Mouse (Mus musculus) liver, embryonic 11.5 days (tissue): ENCODE data around the gene Pbx1. TPM values are rescaled to one million over a fixed set of nuclear protein-coding genes. Genes with fewer than 3 reads are reported as not detected.

Experiments
- ATAC-seq: fragments of 200-750 bp; cut with Nextera tagmentation; replicated peaks from 2 replicates; pipeline ENCODE4 v1.8.0; 2017; ENCODE audit warnings: moderate number of reproducible peaks, mild to moderate bottlenecking, moderate TSS enrichment, moderate library complexity; ENCODE audit not compliant: low FRiP score
- DNase-seq: peaks from one replicate; pipeline ENCODE4 v3.0.0-alpha.2; 2017; ENCODE audit warnings: low spot score
- H3K27ac ChIP-seq: fragments of 300-500 bp; sonication (generic); 2 replicates; pipeline ENCODE4 v1.5.1; 2014; ENCODE audit warnings: mild to moderate bottlenecking, low read depth, low read length, control low read depth
- H3K27me3 ChIP-seq: fragments of 300-500 bp; sonication (generic); replicated peaks from 2 replicates; pipeline ENCODE4 v1.6.1; 2014; ENCODE audit warnings: low read length, mixed read lengths; ENCODE audit not compliant: control insufficient read depth, insufficient read depth
- H3K36me3 ChIP-seq: fragments of 300-500 bp; sonication (generic); 2 replicates; pipeline ENCODE4 v1.6.1; 2014; ENCODE audit warnings: mild to moderate bottlenecking, low read length, moderate library complexity, mixed read lengths; ENCODE audit not compliant: control insufficient read depth, insufficient read depth
- H3K4me1 ChIP-seq: fragments of 300-500 bp; sonication (generic); replicated peaks from 2 replicates; pipeline ENCODE4 v1.6.1; 2014; ENCODE audit warnings: low read length, mixed read lengths; ENCODE audit not compliant: control insufficient read depth, insufficient read depth
- H3K4me2 ChIP-seq: fragments of 300-500 bp; sonication (generic); 2 replicates; pipeline ENCODE4 v1.6.1; 2014; ENCODE audit warnings: mild to moderate bottlenecking, control low read depth, moderate library complexity
- H3K4me3 ChIP-seq: fragments of 300-500 bp; sonication (generic); 2 replicates; pipeline ENCODE4 v1.5.1; 2014; ENCODE audit warnings: low read depth, low read length, control low read depth
- H3K9ac ChIP-seq: fragments of 300-500 bp; sonication (generic); 2 replicates; pipeline ENCODE4 v1.6.1; 2014; ENCODE audit warnings: low read depth, low read length, control low read depth
- H3K9me3 ChIP-seq: fragments of 300-500 bp; sonication (generic); 2 replicates; pipeline ENCODE4 v1.6.1; 2016; ENCODE audit warnings: low read length, inconsistent platforms, mixed read lengths; ENCODE audit not compliant: control insufficient read depth
- WGBS: fragments of 180-500 bp; shearing (Covaris S2); extraction: QIAGEN DNeasy Blood & Tissue Kit; methylation state at CpG from one replicate; pipeline ENCODE4 v1.1.7; 2014; 5-methylcytosine and 5-hydroxymethylcytosine counted together
- polyA plus RNA-seq: library from polyadenylated mRNA; unstranded; fragments of >200 nt; fragmentation: Nextera tagmentation; extraction: Ambion mirVana; gene quantifications from 2 replicates; pipeline ENCODE4 v1.2.1, GENCODE M21; 2014

Pbx1 gene
- polyA plus RNA-seq, 1 experiment from 2014 or later = 17.0 TPM

DNA sequence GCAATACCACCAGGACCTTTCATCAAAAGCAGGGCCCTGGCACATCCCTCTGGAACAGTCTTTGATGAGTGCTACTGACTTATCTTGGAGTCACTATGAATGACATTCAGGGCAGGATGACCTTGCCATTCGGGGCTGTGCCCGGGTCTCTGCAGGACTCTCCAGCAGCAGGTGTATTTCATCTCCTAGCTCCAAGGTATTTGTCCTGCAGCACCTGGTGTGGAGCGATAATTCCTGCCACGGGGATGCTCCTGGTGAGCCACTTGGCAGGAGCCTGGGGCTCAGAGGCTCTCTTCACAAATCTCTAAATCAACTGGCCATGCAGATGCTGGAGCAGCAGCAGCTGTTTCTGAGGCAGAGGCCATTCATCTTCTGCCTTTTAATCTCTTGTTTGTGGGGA lies 340.4 kb downstream of the Pbx1 start:
- no peak for DNase-seq
- Histone ChIP-seq H3K9ac (no peak overlapping the region), H3K4me3 (no peak overlapping the region), H3K27ac (no peak overlapping the region), H3K9me3 (no peaks in the 10 kb centered on the region), H3K36me3 (no peaks in the 10 kb centered on the region), H3K4me2 (no peak overlapping the region), H3K27me3 (no peaks in the 10 kb centered on the region), H3K4me1 (no peaks in the 10 kb centered on the region)
- no peak for ATAC-seq
- 52% methylated on average over 4 of the region's 4 CpGs for WGBS

DNA sequence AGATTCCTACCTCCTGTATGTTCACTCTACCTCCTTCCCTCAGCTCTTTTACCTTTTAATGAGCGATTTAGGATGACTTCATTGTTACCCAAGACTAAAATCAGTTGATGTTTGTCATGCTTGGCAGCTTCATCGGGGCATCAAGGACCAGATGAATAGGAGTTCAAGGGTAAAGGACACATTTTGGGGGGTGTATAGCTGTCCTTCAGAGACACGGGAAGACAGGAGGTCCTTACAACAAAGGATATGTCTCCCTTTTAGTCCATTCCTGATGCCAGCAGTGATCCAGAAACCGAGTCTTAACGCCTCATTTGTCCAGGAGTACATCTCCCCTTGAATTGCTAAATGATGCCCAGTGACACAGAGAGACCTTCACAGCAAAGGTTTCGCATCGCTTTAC lies 343.4 kb downstream of the Pbx1 start:
- no peak for ATAC-seq
- no peak overlapping the region for H3K4me2 ChIP-seq
- no peak overlapping the region for H3K27ac ChIP-seq
- 82% methylated on average over 7 of the region's 7 CpGs for WGBS
- H3K9ac ChIP-seq = no peak overlapping the region
- no peaks in the 10 kb centered on the region for H3K4me1 ChIP-seq
- H3K27me3 ChIP-seq = no peaks in the 10 kb centered on the region
- no peaks in the 10 kb centered on the region for H3K36me3 ChIP-seq
- H3K9me3 ChIP-seq = no peaks in the 10 kb centered on the region
- DNase-seq = no peak
- no peak overlapping the region for H3K4me3 ChIP-seq

DNA sequence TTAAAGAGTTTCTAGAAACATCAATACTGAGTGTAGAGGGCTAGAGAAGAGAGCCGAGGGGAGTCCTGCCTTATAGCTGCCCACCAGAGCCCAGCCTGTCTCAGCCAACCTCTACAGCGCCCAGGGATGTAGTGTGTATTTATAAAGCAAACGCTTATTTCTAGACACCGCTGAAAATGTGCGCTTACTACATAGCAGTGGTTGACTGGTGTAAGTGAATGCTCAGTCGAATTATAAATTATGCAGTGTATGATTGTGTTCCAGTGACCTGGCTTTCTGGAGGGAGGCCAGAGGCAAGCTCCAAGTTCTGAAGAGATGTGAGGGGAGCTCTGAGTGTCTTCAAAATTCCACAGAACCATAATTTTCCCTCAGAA lies 352.7 kb downstream of the Pbx1 start:
- Histone ChIP-seq H3K36me3 (no peaks in the 10 kb centered on the region), H3K4me1 (no peaks in the 10 kb centered on the region), H3K27me3 (no peaks in the 10 kb centered on the region), H3K4me3 (no peak overlapping the region), H3K9ac (no peak overlapping the region), H3K9me3 (no peaks in the 10 kb centered on the region), H3K4me2 (no peak overlapping the region), H3K27ac (no peak overlapping the region)
- ATAC-seq (no peak), DNase-seq (no peak)
- WGBS = 85% methylated on average over 6 of the region's 6 CpGs

DNA sequence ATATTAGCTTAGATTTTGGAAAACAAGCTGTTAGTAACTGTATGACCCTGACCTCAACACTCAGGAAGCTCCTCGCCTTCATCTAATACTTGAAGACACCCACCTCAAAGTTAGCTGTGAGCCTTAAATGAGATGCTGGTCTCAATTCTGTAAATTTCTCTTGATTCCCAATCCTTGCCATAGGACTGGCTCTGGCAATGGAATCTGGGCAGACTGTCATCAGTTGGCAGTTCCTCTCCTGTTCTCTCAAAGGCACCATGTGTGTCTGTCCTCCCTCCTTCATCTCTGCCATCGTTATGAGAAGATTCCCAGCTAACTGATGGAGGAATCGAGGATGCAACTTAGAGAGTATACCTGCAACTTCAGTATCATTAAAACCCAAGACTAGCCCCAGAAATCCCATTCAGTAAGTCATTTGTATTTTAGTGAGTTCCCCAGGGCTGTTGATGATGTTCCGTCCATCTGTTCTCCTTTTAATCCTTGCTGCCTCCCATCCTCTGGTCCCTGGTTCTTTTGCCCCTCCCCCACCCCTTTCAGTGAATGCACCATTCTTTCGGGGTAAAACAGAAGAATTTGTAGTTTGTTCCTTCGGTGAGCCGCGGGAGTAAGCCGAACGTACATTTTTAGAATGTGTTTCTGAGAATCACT lies 353.2 kb downstream of the Pbx1 start:
- no peaks in the 10 kb centered on the region for H3K4me1 ChIP-seq
- no peak overlapping the region for H3K27ac ChIP-seq
- H3K27me3 ChIP-seq = no peaks in the 10 kb centered on the region
- H3K4me2 ChIP-seq = no peak overlapping the region
- H3K9me3 ChIP-seq = no peaks in the 10 kb centered on the region
- no peaks in the 10 kb centered on the region for H3K36me3 ChIP-seq
- DNase-seq = no peak
- H3K4me3 ChIP-seq = no peak overlapping the region
- 87% methylated on average over 10 of the region's 10 CpGs for WGBS
- no peak for ATAC-seq
- no peak overlapping the region for H3K9ac ChIP-seq

DNA sequence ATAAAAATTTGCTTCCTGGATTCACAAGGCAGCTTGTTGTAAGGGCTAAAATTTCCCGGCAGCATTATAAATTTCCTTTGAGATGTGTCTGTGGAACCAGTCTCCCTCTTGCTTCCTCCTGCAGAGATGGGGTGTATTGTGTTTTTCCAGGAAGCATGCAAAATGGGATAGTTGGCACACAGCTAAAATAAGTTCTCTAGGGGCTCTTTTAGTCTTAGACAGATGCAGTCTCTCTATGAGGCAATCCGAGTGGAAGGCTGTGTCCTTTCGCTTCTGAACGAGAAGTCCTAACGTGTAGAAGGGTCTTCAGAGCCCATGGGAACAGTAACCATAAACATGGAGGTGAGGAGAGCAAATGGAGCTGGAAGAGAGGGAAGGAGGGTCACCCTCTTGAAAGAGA lies 360.1 kb downstream of the Pbx1 start:
- Histone ChIP-seq H3K9ac (no peak overlapping the region), H3K36me3 (no peaks in the 10 kb centered on the region), H3K9me3 (no peaks in the 10 kb centered on the region), H3K4me1 (no peaks in the 10 kb centered on the region), H3K27me3 (no peaks in the 10 kb centered on the region), H3K4me3 (no peak overlapping the region), H3K4me2 (no peak overlapping the region), H3K27ac (no peak overlapping the region)
- DNase-seq (no peak), ATAC-seq (no peak)
- 78% methylated on average over 5 of the region's 5 CpGs for WGBS

DNA sequence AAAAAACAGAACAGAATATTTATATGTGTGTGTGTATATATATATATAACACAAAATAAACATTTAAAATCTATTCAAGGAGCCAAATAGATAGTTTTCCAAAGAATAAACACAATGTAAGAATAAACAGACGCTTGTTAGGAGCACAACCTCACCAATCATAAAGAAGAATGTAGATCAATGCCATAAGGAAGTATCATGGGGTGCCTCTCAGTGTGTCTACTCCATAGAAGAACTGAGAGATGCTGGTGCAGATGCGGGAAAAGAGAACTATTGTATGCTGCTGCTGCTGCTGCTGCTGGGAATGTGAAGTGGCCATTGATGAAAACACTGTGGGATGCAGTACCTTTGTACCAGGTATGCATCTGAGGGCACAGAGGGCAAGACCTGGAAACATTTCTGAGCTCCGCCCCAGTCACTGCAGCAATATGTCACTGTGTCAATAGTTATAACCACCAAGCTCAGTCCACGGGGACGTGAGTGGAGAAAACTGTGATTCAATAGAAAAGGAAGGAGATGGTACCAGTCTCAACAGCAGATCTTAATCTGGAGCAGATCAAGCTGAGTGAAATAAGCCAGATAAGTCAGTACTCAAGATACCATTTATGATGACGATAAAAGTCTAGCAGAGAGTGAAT lies 361.7 kb downstream of the Pbx1 start:
- Histone ChIP-seq H3K27me3 (no peaks in the 10 kb centered on the region), H3K36me3 (no peaks in the 10 kb centered on the region), H3K9ac (no peak overlapping the region), H3K27ac (no peak overlapping the region), H3K4me2 (no peak overlapping the region), H3K4me3 (no peak overlapping the region), H3K9me3 (no peaks in the 10 kb centered on the region), H3K4me1 (no peaks in the 10 kb centered on the region)
- DNase-seq = no peak
- 75% methylated on average over 6 of the region's 6 CpGs for WGBS
- no peak for ATAC-seq

DNA sequence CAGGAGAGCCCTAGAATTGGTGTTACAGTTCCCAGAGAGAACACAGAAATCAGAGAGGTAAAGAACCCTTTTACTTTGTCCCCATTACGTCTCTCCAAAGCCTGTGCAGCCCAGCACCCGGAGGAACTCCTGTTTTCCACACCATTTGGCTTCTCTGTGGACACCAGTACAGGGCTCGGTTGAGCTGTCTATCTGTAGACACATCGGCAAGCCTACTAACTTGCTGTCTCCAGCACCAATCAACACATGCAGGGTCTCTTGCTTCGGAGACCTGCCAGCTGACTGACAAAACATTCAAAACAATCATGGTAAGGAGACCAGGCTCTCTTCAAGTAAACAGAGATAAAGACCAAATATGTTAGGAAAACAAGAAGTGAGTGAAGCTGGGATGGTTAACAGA lies 362.3 kb downstream of the Pbx1 start:
- H3K4me3 ChIP-seq = no peak overlapping the region
- no peak for DNase-seq
- no peaks in the 10 kb centered on the region for H3K9me3 ChIP-seq
- H3K4me2 ChIP-seq = no peak overlapping the region
- H3K36me3 ChIP-seq = no peaks in the 10 kb centered on the region
- no peaks in the 10 kb centered on the region for H3K27me3 ChIP-seq
- no peak for ATAC-seq
- H3K27ac ChIP-seq = no peak overlapping the region
- WGBS = 52% methylated on average over 5 of the region's 5 CpGs
- no peak overlapping the region for H3K9ac ChIP-seq
- no peaks in the 10 kb centered on the region for H3K4me1 ChIP-seq
